Mouse (Mus musculus): ENCODE results near the gene Stx11. TPM values are rescaled to one million over a fixed set of nuclear protein-coding genes. Genes with fewer than 3 reads are reported as not detected.

Gene Stx11
- 1.8 and 2.9 TPM in 2 replicates for polyA plus RNA-seq (2016; fragmentation: Nextera tagmentation; extraction: Ambion mirVana)

- peak within 1 kb of the TSS; percentile 80 for H3K4me2 ChIP-seq
- 0 out of 2 replicates have a peak, but pooled peaks cover 3% of the 10 kb centered on the region for H3K27me3 ChIP-seq
- H3K4me3 ChIP-seq (replicated peaks): peak within 1 kb of the TSS; percentile 68
- no peak within 1 kb of the TSS for H3K27ac ChIP-seq
- peak within 1 kb of the TSS; percentile 71 for H3K9ac ChIP-seq (replicated peaks)
- ATAC-seq (ENCODE audit: insufficient number of reproducible peaks, insufficient read depth, low FRiP score, low TSS enrichment, low read depth): peak; percentile 93
- H3K4me1 ChIP-seq (replicated peaks): no peaks in the 10 kb centered on the region
- H3K36me3 ChIP-seq: no peaks in the 10 kb centered on the region
- no peaks in the 10 kb centered on the region for H3K9me3 ChIP-seq
- WGBS: 3% methylated on average over 56 of the region's 56 CpGs
Measured at GRCm38 (mm10) chr10:12964151-12965075, at the start of gene Stx11. Gene Stx11, minus strand, starts transcription at chr10:12964298.

DNA sequence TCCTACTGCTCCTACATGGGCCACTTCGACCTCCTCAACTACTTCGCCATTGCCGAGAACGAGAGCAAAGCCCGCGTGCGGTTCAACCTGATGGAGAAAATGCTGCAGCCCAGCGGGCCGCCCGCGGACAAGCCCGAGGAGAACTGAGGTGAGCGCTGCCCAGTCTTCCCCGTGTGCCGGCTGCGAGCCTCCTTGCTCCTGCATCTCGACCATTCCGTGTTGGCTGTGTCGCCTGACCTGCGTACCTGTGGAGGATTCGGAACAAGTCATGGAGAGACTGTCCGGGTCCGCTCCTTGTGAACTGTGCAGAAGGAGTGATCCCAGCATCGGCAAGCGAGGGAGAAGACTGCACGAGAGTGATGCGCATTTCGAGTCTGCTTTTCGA lies 44.6 kb upstream of the Stx11 start:
- H3K27me3 ChIP-seq: no peaks in the 10 kb centered on the region

GRCm38 (mm10) chr10:13007876-13008736 lies 44.0 kb upstream of the Stx11 start:
- H3K27me3 ChIP-seq: no peaks in the 10 kb centered on the region
- peak overlapping the region; percentile 62 for H3K27ac ChIP-seq
- peak; percentile 98 for ATAC-seq (ENCODE audit: insufficient number of reproducible peaks, insufficient read depth, low FRiP score, low TSS enrichment, low read depth)
- H3K36me3 ChIP-seq: peaks cover 15% of the 10 kb centered on the region
- H3K9ac ChIP-seq (replicated peaks): peak overlapping the region; percentile 81
- no peaks in the 10 kb centered on the region for H3K9me3 ChIP-seq
- 4% methylated on average over 52 of the region's 52 CpGs for WGBS
- H3K4me3 ChIP-seq (replicated peaks): peak overlapping the region; percentile 88
- H3K4me2 ChIP-seq: peak overlapping the region; percentile 76
- H3K4me1 ChIP-seq (replicated peaks): peaks cover 10% of the 10 kb centered on the region

More for the DNA sequence above, 44.6 kb upstream of the Stx11 start:
- H3K4me2 ChIP-seq: peak overlapping the region; percentile 76
- no peaks in the 10 kb centered on the region for H3K9me3 ChIP-seq
- H3K4me1 ChIP-seq (replicated peaks): peaks cover 10% of the 10 kb centered on the region
- peak overlapping the region; percentile 81 for H3K9ac ChIP-seq (replicated peaks)
- peak overlapping the region; percentile 88 for H3K4me3 ChIP-seq (replicated peaks)
- peaks cover 15% of the 10 kb centered on the region for H3K36me3 ChIP-seq
- WGBS: 1% methylated on average over 29 of the region's 29 CpGs
- peak overlapping the region; percentile 62; the same call in 1 of the 2 replicates for H3K27ac ChIP-seq
- ATAC-seq (ENCODE audit: insufficient number of reproducible peaks, insufficient read depth, low FRiP score, low TSS enrichment, low read depth): peak; percentile 5; the same call in 1 of the 2 replicates

DNA sequence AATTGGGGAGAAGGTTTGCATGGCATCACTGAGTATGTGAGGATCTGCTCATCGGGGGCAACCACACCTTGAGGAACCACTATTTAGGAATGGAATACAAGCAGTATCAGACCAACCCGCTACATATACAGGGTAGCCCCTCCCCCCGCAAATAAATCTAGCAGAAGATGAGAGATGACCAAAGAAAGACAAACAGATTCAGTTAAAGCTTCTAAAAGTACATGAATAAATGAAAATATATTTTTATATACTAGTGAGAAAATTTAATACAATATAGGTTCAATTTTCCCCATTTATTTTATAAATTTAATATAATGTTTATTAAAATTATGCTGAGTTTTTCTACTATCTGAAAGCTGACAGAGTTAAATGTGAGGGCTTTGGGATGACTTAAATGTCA lies 40.9 kb upstream of the Stx11 start, which contains the start of gene Sf3b5:
Gene Sf3b5 (plus strand): TSS at position 301 of the 400 bp plus-strand sequence.
- peaks cover 10% of the 10 kb centered on the region for H3K4me1 ChIP-seq (replicated peaks)
- no peak within 1 kb of the TSS for H3K9ac ChIP-seq (replicated peaks)
- no peak within 1 kb of the TSS for H3K27ac ChIP-seq
- H3K9me3 ChIP-seq: no peaks in the 10 kb centered on the region
- no peaks in the 10 kb centered on the region for H3K27me3 ChIP-seq
- H3K4me3 ChIP-seq (replicated peaks): no peak within 1 kb of the TSS
- ATAC-seq (ENCODE audit: insufficient number of reproducible peaks, insufficient read depth, low FRiP score, low TSS enrichment, low read depth): no peak
- H3K4me2 ChIP-seq: no peak within 1 kb of the TSS
- WGBS: 89% methylated on average over 3 of the region's 3 CpGs
- H3K36me3 ChIP-seq: peaks cover 5% of the 10 kb centered on the region

DNA sequence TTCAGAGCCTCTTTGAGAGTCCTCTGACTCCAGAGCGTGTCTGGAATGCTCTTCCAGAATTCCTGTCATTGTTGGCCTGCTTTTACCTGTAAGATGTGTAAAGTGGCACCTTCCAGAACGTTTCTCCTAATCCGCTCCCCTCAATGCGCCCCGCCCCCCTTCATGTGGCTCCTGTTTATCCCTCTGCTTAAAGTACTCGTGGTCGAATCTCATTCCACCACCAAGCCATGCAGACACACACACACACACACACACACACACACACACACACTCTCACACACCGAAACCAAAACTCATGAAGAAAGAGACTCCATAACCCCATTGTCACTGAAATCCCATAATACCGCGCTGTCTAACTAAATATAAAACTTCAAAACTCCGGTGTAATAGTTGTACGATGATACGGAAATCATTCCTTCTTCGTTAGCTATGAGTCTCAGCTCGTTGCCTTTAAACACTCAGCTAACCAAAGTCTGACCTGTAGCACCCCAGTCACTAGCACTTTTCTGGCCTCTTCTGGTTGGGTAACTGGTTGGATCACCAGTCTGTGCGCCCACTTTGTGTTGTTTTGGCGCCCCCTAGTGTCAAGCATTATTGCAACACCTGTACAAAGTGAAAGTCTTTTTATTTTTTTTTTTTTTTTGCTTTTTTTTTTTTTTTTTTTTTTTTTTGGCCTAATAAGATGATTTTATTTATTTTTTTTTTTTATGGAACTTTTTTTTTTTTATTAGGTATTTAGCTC lies 32.8 kb upstream of the Stx11 start:
- WGBS: 50% methylated on average over 17 of the region's 17 CpGs
- H3K4me1 ChIP-seq (replicated peaks): no peaks in the 10 kb centered on the region
- no peak overlapping the region for H3K4me2 ChIP-seq
- H3K4me3 ChIP-seq (replicated peaks): no peak overlapping the region
- no peaks in the 10 kb centered on the region for H3K9me3 ChIP-seq
- H3K27ac ChIP-seq: no peak overlapping the region
- no peaks in the 10 kb centered on the region for H3K36me3 ChIP-seq
- peak; percentile 52; the same call in 1 of the 2 replicates for ATAC-seq (ENCODE audit: insufficient number of reproducible peaks, insufficient read depth, low FRiP score, low TSS enrichment, low read depth)
- no peak overlapping the region for H3K9ac ChIP-seq (replicated peaks)
- no peaks in the 10 kb centered on the region; the same call in 1 of the 2 replicates for H3K27me3 ChIP-seq

GRCm38 (mm10) chr10:12993411-12994039 lies 29.4 kb upstream of the Stx11 start:
- H3K9me3 ChIP-seq: no peaks in the 10 kb centered on the region
- H3K4me1 ChIP-seq (replicated peaks): no peaks in the 10 kb centered on the region
- H3K27ac ChIP-seq: no peak overlapping the region
- H3K9ac ChIP-seq (replicated peaks): no peak overlapping the region
- 86% methylated on average over 25 of the region's 25 CpGs for WGBS
- no peak overlapping the region for H3K4me2 ChIP-seq
- no peak for ATAC-seq (ENCODE audit: insufficient number of reproducible peaks, insufficient read depth, low FRiP score, low TSS enrichment, low read depth)
- no peaks in the 10 kb centered on the region for H3K36me3 ChIP-seq
- H3K27me3 ChIP-seq: no peaks in the 10 kb centered on the region; the same call in 1 of the 2 replicates
- no peak overlapping the region for H3K4me3 ChIP-seq (replicated peaks)

DNA sequence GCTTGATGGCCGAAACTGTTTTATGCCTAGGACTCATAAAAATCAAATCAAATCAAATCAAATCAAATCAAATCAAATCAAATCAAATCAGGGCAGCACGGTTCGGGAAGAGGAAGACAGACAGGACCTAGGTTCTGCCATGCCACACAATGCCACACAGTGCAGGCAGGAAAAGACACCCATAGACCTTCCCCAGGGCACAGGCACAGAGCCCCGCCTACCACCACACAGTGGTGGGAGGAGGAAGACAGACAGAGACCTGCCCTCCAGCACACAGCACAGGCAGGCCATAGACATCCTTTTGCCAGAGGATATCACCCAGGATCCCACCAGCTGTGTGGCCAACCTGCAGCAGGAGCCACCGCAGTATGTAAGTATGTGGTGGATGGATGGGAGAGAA lies 27.9 kb upstream of the Stx11 start:
- WGBS: 81% methylated on average over 5 of the region's 5 CpGs
- no peak for ATAC-seq (ENCODE audit: insufficient number of reproducible peaks, insufficient read depth, low FRiP score, low TSS enrichment, low read depth)

DNA sequence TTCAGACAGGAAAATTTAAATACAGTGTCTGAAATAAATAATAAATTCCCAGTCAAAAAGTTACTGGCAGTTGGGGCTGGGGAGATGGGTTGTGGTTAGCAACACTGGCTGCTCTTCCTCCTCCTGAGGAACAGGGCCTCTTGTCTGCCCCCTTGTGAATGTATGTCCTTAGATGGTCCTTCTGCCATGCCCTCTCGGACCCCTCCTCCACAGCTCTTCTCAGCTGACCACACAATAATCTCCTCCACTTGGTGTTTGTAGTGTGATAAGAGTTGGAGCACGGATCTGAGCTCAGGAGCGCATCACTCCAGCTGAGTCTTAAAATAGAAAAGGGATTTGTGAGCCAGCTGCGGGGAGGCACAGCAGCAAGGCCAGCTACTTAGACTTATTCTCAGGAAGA lies 22.8 kb upstream of the Stx11 start:
- H3K4me2 ChIP-seq: no peak overlapping the region
- H3K27me3 ChIP-seq: no peaks in the 10 kb centered on the region; the same call in 1 of the 2 replicates
- H3K4me3 ChIP-seq (replicated peaks): no peak overlapping the region
- H3K4me1 ChIP-seq (replicated peaks): no peaks in the 10 kb centered on the region
- no peak overlapping the region for H3K9ac ChIP-seq (replicated peaks)
- no peak overlapping the region for H3K27ac ChIP-seq
- no peaks in the 10 kb centered on the region for H3K36me3 ChIP-seq
- H3K9me3 ChIP-seq: no peaks in the 10 kb centered on the region
- no peak for ATAC-seq (ENCODE audit: insufficient number of reproducible peaks, insufficient read depth, low FRiP score, low TSS enrichment, low read depth)
- 78% methylated on average over 4 of the region's 4 CpGs for WGBS

More for the DNA sequence above, 27.9 kb upstream of the Stx11 start:
- no peak overlapping the region for H3K9ac ChIP-seq (replicated peaks)
- no peak overlapping the region for H3K4me3 ChIP-seq (replicated peaks)
- no peaks in the 10 kb centered on the region for H3K4me1 ChIP-seq (replicated peaks)
- no peaks in the 10 kb centered on the region for H3K9me3 ChIP-seq
- H3K36me3 ChIP-seq: no peaks in the 10 kb centered on the region
- H3K27ac ChIP-seq: no peak overlapping the region
- H3K4me2 ChIP-seq: no peak overlapping the region
- no peaks in the 10 kb centered on the region; the same call in 1 of the 2 replicates for H3K27me3 ChIP-seq

DNA sequence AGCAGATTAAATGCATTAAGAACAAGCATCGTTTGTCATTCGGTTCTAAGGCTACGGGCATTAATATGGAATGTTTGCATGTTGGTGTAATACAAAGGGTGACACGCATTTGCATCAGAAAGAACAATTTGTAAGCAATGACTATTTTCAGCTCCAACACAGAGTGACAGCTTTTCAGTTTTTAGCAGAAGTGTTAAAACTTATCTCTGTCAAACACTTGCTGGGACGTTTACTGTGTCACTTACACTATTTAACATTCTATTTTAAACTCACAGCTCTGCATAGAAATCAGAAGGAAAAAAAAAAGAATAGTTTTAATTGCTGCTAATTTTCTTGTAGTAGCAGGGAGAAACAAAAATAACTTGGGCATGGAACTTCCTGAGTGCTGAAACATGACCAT lies 22.4 kb upstream of the Stx11 start:
- Histone ChIP-seq H3K27me3 (no peaks in the 10 kb centered on the region), H3K4me2 (no peak overlapping the region), H3K9ac (replicated peaks) (no peak overlapping the region), H3K27ac (no peak overlapping the region), H3K36me3 (no peaks in the 10 kb centered on the region), H3K4me1 (replicated peaks) (no peaks in the 10 kb centered on the region), H3K4me3 (replicated peaks) (no peak overlapping the region), H3K9me3 (no peaks in the 10 kb centered on the region)
- ATAC-seq (ENCODE audit: insufficient number of reproducible peaks, insufficient read depth, low FRiP score, low TSS enrichment, low read depth): no peak
- WGBS: 82% methylated on average over 5 of the region's 5 CpGs

DNA sequence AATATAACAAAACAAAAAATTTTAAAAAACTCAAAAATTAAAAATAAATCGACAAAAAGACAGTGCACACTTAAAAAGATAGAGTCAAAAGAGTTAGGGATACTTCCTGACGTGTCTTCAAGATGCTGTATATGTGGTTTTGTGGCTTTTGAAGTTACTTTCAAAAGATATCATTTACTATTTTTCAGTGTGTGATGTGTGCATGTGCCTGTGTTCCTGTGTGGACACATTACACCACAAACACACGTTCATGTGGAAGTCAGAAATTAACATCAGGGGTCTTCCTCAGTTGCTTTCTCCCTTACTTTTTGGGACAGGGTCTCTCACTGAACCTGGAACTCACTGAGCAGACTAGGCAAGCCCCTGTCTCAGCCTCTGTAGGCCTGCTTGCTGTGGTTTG lies 20.9 kb upstream of the Stx11 start:
- H3K4me2 ChIP-seq: no peak overlapping the region
- no peak overlapping the region for H3K4me3 ChIP-seq (replicated peaks)
- no peaks in the 10 kb centered on the region for H3K36me3 ChIP-seq
- no peak overlapping the region for H3K9ac ChIP-seq (replicated peaks)
- H3K4me1 ChIP-seq (replicated peaks): no peaks in the 10 kb centered on the region
- H3K27ac ChIP-seq: no peak overlapping the region
- H3K27me3 ChIP-seq: no peaks in the 10 kb centered on the region
- no peaks in the 10 kb centered on the region for H3K9me3 ChIP-seq
- no peak for ATAC-seq (ENCODE audit: insufficient number of reproducible peaks, insufficient read depth, low FRiP score, low TSS enrichment, low read depth)
- 87% methylated on average over 3 of the region's 3 CpGs for WGBS
